Mouse (Mus musculus) embryonic facial prominence, embryonic 11.5 days (tissue): ENCODE measurements around the gene Grk5. TPM values are rescaled to one million over a fixed set of nuclear protein-coding genes. Genes with fewer than 3 reads are reported as not detected.
A peak's percentile ranks its signal among the peaks of the same experiment; 100 is the strongest.
"Not testable (repeated sequence)": the region's sequence is repeated elsewhere in the genome, so short reads cannot be mapped to it uniquely, and the experiment has no call there.

Source experiments
- ATAC-seq: fragments of 200-750 bp; cut with Nextera tagmentation; replicated peaks from 2 replicates; pipeline ENCODE4 v1.8.0; 2017; ENCODE audit warnings: low read depth; ENCODE audit not compliant: insufficient number of reproducible peaks, low FRiP score, low TSS enrichment
- DNase-seq: peaks from one replicate; pipeline ENCODE4 v3.0.0-alpha.2; 2015; ENCODE audit warnings: low spot score
- H3K27ac ChIP-seq: fragments of 300-500 bp; sonication (generic); replicated peaks from 2 replicates; pipeline ENCODE4 v1.5.1; 2014; ENCODE audit warnings: mild to moderate bottlenecking, low read depth, low read length, control low read depth
- H3K27me3 ChIP-seq: fragments of 300-500 bp; sonication (generic); 2 replicates; pipeline ENCODE4 v1.6.1; 2014; ENCODE audit warnings: mild to moderate bottlenecking, low read length, moderate library complexity, mixed read lengths; ENCODE audit not compliant: control insufficient read depth, insufficient read depth
- H3K36me3 ChIP-seq: fragments of 300-500 bp; sonication (generic); replicated peaks from 2 replicates; pipeline ENCODE4 v1.6.1; 2014; ENCODE audit warnings: low read depth, mild to moderate bottlenecking, low read length, moderate library complexity, mixed read lengths; ENCODE audit not compliant: control insufficient read depth, insufficient read depth
- H3K4me1 ChIP-seq: fragments of 300-500 bp; sonication (generic); 2 replicates; pipeline ENCODE4 v1.6.1; 2014; ENCODE audit warnings: low read length, mixed read lengths; ENCODE audit not compliant: control insufficient read depth, insufficient read depth
- H3K4me2 ChIP-seq: fragments of 300-500 bp; sonication (generic); 2 replicates; pipeline ENCODE4 v1.6.1; 2014; ENCODE audit warnings: low read depth, mild to moderate bottlenecking, control low read depth, low read length, moderate library complexity
- H3K4me3 ChIP-seq: fragments of 300-500 bp; sonication (generic); 2 replicates; pipeline ENCODE4 v1.5.1; 2014; ENCODE audit warnings: low read depth, low read length, control low read depth
- H3K9ac ChIP-seq: fragments of 300-500 bp; sonication (generic); replicated peaks from 2 replicates; pipeline ENCODE4 v1.6.1; 2014; ENCODE audit warnings: mild to moderate bottlenecking, control low read depth, low read length
- H3K9me3 ChIP-seq: fragments of 300-500 bp; sonication (generic); replicated peaks from 2 replicates; pipeline ENCODE4 v1.6.1; 2016; ENCODE audit warnings: mild to moderate bottlenecking, low read length, inconsistent platforms, mixed read lengths; ENCODE audit not compliant: control insufficient read depth
- WGBS: fragments of 180-500 bp; shearing (Covaris S2); extraction: QIAGEN DNeasy Blood & Tissue Kit; methylation state at CpG from one replicate; pipeline ENCODE4 v1.1.7; 2014; 5-methylcytosine and 5-hydroxymethylcytosine counted together
- polyA plus RNA-seq: library from polyadenylated mRNA; unstranded; fragments of >200 nt; fragmentation: Nextera tagmentation; extraction: Ambion mirVana; gene quantifications from 2 replicates; pipeline ENCODE4 v1.2.1, GENCODE M21; 2014

The Grk5 gene
- 2.1 and 2.8 TPM in 2 replicates for polyA plus RNA-seq

GRCm38 (mm10) chr19:60889714-60890315, at the start of gene Grk5:
Gene Grk5, plus strand, starts transcription at chr19:60889749.
- Histone ChIP-seq H3K27me3 (no peaks in the 10 kb centered on the region), H3K27ac (peak within 1 kb of the TSS; percentile 93), H3K9me3 (no peaks in the 10 kb centered on the region), H3K4me3 (peak within 1 kb of the TSS; percentile 66), H3K9ac (peak within 1 kb of the TSS; percentile 88), H3K4me1 (no peaks in the 10 kb centered on the region), H3K4me2 (peak within 1 kb of the TSS; percentile 54), H3K36me3 (no peaks in the 10 kb centered on the region)
- ATAC-seq (peak; percentile 97), DNase-seq (peak; percentile 97)
- WGBS = under 1% methylated on average over 55 of the region's 55 CpGs

GRCm38 (mm10) chr19:60843324-60843723, 46.2 kb upstream of the Grk5 start:
- H3K27me3 ChIP-seq = no peaks in the 10 kb centered on the region
- H3K4me1 ChIP-seq = no peaks in the 10 kb centered on the region
- H3K27ac ChIP-seq = no peak overlapping the region
- no peaks in the 10 kb centered on the region for H3K36me3 ChIP-seq
- no peak for DNase-seq
- H3K4me2 ChIP-seq = no peak overlapping the region
- ATAC-seq = no peak
- no peaks in the 10 kb centered on the region for H3K9me3 ChIP-seq
- no peak overlapping the region for H3K9ac ChIP-seq
- no peak overlapping the region for H3K4me3 ChIP-seq

GRCm38 (mm10) chr19:60845731-60846130, 43.8 kb upstream of the Grk5 start:
- no peaks in the 10 kb centered on the region for H3K9me3 ChIP-seq
- no peak for ATAC-seq
- H3K27ac ChIP-seq = no peak overlapping the region
- H3K4me2 ChIP-seq = no peak overlapping the region
- DNase-seq = no peak
- H3K36me3 ChIP-seq = no peaks in the 10 kb centered on the region
- H3K9ac ChIP-seq = no peak overlapping the region
- H3K27me3 ChIP-seq = no peaks in the 10 kb centered on the region
- no peak overlapping the region for H3K4me3 ChIP-seq
- no peaks in the 10 kb centered on the region for H3K4me1 ChIP-seq

- ATAC-seq = peak; percentile 98
- no peaks in the 10 kb centered on the region for H3K36me3 ChIP-seq
- no peak within 1 kb of the TSS for H3K27ac ChIP-seq
- WGBS = 4% methylated on average over 30 of the region's 30 CpGs
- no peaks in the 10 kb centered on the region for H3K4me1 ChIP-seq
- peak; percentile 95 for DNase-seq
- H3K9ac ChIP-seq = peak within 1 kb of the TSS; percentile 69
- no peaks in the 10 kb centered on the region for H3K9me3 ChIP-seq
- H3K4me3 ChIP-seq = peak within 1 kb of the TSS; percentile 56
- no peaks in the 10 kb centered on the region for H3K27me3 ChIP-seq
- H3K4me2 ChIP-seq = peak within 1 kb of the TSS; percentile 68
Observed at GRCm38 (mm10) chr19:60860868-60861700, 28.5 kb upstream of the Grk5 start, which contains the start of gene Sfxn4. Gene Sfxn4, minus strand, starts transcription at chr19:60861479.

- not testable (repeated sequence) for H3K27me3 ChIP-seq, DNase-seq, H3K4me1 ChIP-seq, H3K4me3 ChIP-seq, ATAC-seq, H3K27ac ChIP-seq, H3K9me3 ChIP-seq, H3K9ac ChIP-seq, H3K36me3 ChIP-seq, H3K4me2 ChIP-seq
- 95% methylated on average over 4 of the region's 4 CpGs for WGBS
Observed at GRCm38 (mm10) chr19:60866169-60866568, 23.4 kb upstream of the Grk5 start.

- H3K9me3 ChIP-seq = no peaks in the 10 kb centered on the region
- WGBS = 91% methylated on average over 1 of the region's 1 CpGs
- H3K36me3 ChIP-seq = no peaks in the 10 kb centered on the region; the same call in 1 of the 2 replicates
- H3K27ac ChIP-seq = no peak overlapping the region
- no peak overlapping the region for H3K4me3 ChIP-seq
- no peak overlapping the region for H3K9ac ChIP-seq
- no peaks in the 10 kb centered on the region for H3K4me1 ChIP-seq
- H3K27me3 ChIP-seq = no peaks in the 10 kb centered on the region
- H3K4me2 ChIP-seq = no peak overlapping the region
- ATAC-seq (no peak), DNase-seq (no peak)
Observed at GRCm38 (mm10) chr19:60870489-60870888, 19.1 kb upstream of the Grk5 start.

- ATAC-seq = no peak
- DNase-seq = no peak
- H3K36me3 ChIP-seq = no peaks in the 10 kb centered on the region; the same call in 1 of the 2 replicates
- no peak overlapping the region for H3K9ac ChIP-seq
- WGBS = 86% methylated on average over 5 of the region's 5 CpGs
- H3K4me3 ChIP-seq = no peak overlapping the region
- H3K27me3 ChIP-seq = no peaks in the 10 kb centered on the region
- no peak overlapping the region for H3K27ac ChIP-seq
- H3K9me3 ChIP-seq = no peaks in the 10 kb centered on the region
- H3K4me1 ChIP-seq = no peaks in the 10 kb centered on the region
- H3K4me2 ChIP-seq = no peak overlapping the region
Observed at GRCm38 (mm10) chr19:60871366-60871765, 18.2 kb upstream of the Grk5 start.

GRCm38 (mm10) chr19:60872272-60872671, 17.3 kb upstream of the Grk5 start:
- H3K27me3 ChIP-seq = no peaks in the 10 kb centered on the region
- no peaks in the 10 kb centered on the region for H3K4me1 ChIP-seq
- H3K27ac ChIP-seq = no peak overlapping the region
- WGBS = 57% methylated on average over 1 of the region's 1 CpGs
- no peak overlapping the region for H3K4me2 ChIP-seq
- H3K4me3 ChIP-seq = no peak overlapping the region
- no peaks in the 10 kb centered on the region for H3K9me3 ChIP-seq
- DNase-seq (no peak), ATAC-seq (no peak)
- no peak overlapping the region for H3K9ac ChIP-seq
- H3K36me3 ChIP-seq = no peaks in the 10 kb centered on the region; the same call in 1 of the 2 replicates
